Mouse (Mus musculus) myocyte (in vitro differentiated cells): ENCODE results near the gene Astn1. TPM values are rescaled to one million over a fixed set of nuclear protein-coding genes. Genes with fewer than 3 reads are reported as not detected.

ENCODE experiments used
- H3K27me3 ChIP-seq: one replicate; pipeline ENCODE4 v1.6.1; 2011; ENCODE audit not compliant: control insufficient read depth, insufficient read depth, insufficient read length
- H3K36me3 ChIP-seq: one replicate; pipeline ENCODE4 v1.6.1; 2011; ENCODE audit not compliant: control insufficient read depth, insufficient read depth
- H3K4me2 ChIP-seq: one replicate; pipeline ENCODE4 v1.6.1; 2011; ENCODE audit warnings: low read depth, control low read depth
- H3K4me3 ChIP-seq: one replicate; pipeline ENCODE4 v1.5.1; 2011; ENCODE audit warnings: mild to moderate bottlenecking, control low read depth, moderate library complexity
- H3K79me2 ChIP-seq: one replicate; pipeline ENCODE4 v1.6.1; 2011; ENCODE audit not compliant: control insufficient read depth, insufficient read depth
- H3ac ChIP-seq: one replicate; pipeline ENCODE4 v1.6.1; 2011; ENCODE audit not compliant: control insufficient read depth, insufficient read length
- CEBPB ChIP-seq: IDR thresholded peaks from 2 replicates; pipeline ENCODE4 v1.6.1; 2011; ENCODE audit warnings: mild to moderate bottlenecking, moderate library complexity; ENCODE audit not compliant: poor library complexity, insufficient read depth, severe bottlenecking
- E2F4 ChIP-seq: IDR thresholded peaks from one replicate; pipeline ENCODE4 v1.6.1; 2011; ENCODE audit warnings: mild to moderate bottlenecking, control low read depth, moderate library complexity; ENCODE audit not compliant: insufficient read depth
- MAX ChIP-seq: IDR thresholded peaks from one replicate; pipeline ENCODE4 v1.6.1; 2011; ENCODE audit warnings: low read depth, mild to moderate bottlenecking, control low read depth
- MYOD1 ChIP-seq, 3 experiments: IDR thresholded peaks; one replicate each; pipeline ENCODE4 v1.6.1; 2011; ENCODE audit warnings: control low read depth in 2 of 3, low read depth in 2 of 3, mild to moderate bottlenecking in 2 of 3, moderate library complexity in 1 of 3; ENCODE audit not compliant: insufficient read length in 2 of 3, control insufficient read depth in 1 of 3
- MYOG ChIP-seq, 3 experiments: IDR thresholded peaks; one replicate each; pipeline ENCODE4 v1.6.1; 2011; ENCODE audit warnings: control low read depth in 2 of 3, low read depth in 2 of 3, mild to moderate bottlenecking in 2 of 3; ENCODE audit not compliant: insufficient read length in 2 of 3, control insufficient read depth in 1 of 3, insufficient read depth in 1 of 3
- POLR2A ChIP-seq: IDR thresholded peaks from one replicate; pipeline ENCODE4 v1.6.1; 2011; ENCODE audit warnings: low read depth, mild to moderate bottlenecking, control low read depth, moderate library complexity; ENCODE audit not compliant: insufficient read length
- POLR2AphosphoS2 ChIP-seq: IDR thresholded peaks from one replicate; pipeline ENCODE4 v1.6.1; 2011; ENCODE audit warnings: low read depth, control low read depth; ENCODE audit not compliant: insufficient read length
- REST ChIP-seq: IDR thresholded peaks from one replicate; pipeline ENCODE4 v1.6.1; 2011; ENCODE audit warnings: mild to moderate bottlenecking, control low read depth, moderate library complexity; ENCODE audit not compliant: insufficient read depth, insufficient read length
- SRF ChIP-seq: IDR thresholded peaks from one replicate; pipeline ENCODE4 v1.6.1; 2011; ENCODE audit warnings: low read depth; ENCODE audit not compliant: control insufficient read depth, insufficient read length
- TCF12 ChIP-seq: IDR thresholded peaks from one replicate; pipeline ENCODE4 v1.6.1; 2011; ENCODE audit warnings: mild to moderate bottlenecking, control low read depth; ENCODE audit not compliant: poor library complexity, insufficient read depth, severe bottlenecking
- TCF3 ChIP-seq: IDR thresholded peaks from one replicate; pipeline ENCODE4 v1.6.1; 2011; ENCODE audit warnings: low read depth, control low read depth; ENCODE audit not compliant: insufficient read length
- USF1 ChIP-seq: IDR thresholded peaks from one replicate; pipeline ENCODE4 v1.6.1; 2011; ENCODE audit warnings: low read depth, mild to moderate bottlenecking, control low read depth, moderate library complexity
- polyA plus RNA-seq: library from polyadenylated mRNA; unstranded; fragments of >200 nt; fragmentation: generic; extraction: Trizol; gene quantifications from one replicate; pipeline ENCODE4 v1.2.1, GENCODE M21; 2012; ENCODE audit warnings: missing spikeins

Astn1 gene
- polyA plus RNA-seq, 1 experiment, result not detected

GRCm38 (mm10) chr1:158390693-158391092 lies 28.6 kb downstream of the Astn1 start:
- Histone ChIP-seq H3K4me2 (no peak overlapping the region), H3K36me3 (no peaks in the 10 kb centered on the region), H3K79me2 (no peaks in the 10 kb centered on the region), H3K4me3 (no peak overlapping the region), H3ac (no peak overlapping the region), H3K27me3 (no peaks in the 10 kb centered on the region)
- no peak for TF ChIP-seq MAX
- no peak for TF ChIP-seq TCF12
- TF ChIP-seq SRF, result no peak
- TF ChIP-seq E2F4, result no peak
- no peak for TF ChIP-seq POLR2A
- TF ChIP-seq TCF3, result no peak
- no peak for TF ChIP-seq MYOG (IDR thresholded peaks at IDR 0.05; ENCODE audit: control insufficient read depth in 1 of 3, insufficient read depth in 1 of 3, insufficient read length in 2 of 3, low read depth in 2 of 3)
- TF ChIP-seq REST, result no peak
- TF ChIP-seq CEBPB, result no peak
- TF ChIP-seq USF1, result no peak
- no peak for TF ChIP-seq POLR2AphosphoS2
- TF ChIP-seq MYOD1 (IDR thresholded peaks at IDR 0.05; ENCODE audit: control insufficient read depth in 1 of 3, insufficient read length in 2 of 3, low read depth in 2 of 3), result no peak

DNA sequence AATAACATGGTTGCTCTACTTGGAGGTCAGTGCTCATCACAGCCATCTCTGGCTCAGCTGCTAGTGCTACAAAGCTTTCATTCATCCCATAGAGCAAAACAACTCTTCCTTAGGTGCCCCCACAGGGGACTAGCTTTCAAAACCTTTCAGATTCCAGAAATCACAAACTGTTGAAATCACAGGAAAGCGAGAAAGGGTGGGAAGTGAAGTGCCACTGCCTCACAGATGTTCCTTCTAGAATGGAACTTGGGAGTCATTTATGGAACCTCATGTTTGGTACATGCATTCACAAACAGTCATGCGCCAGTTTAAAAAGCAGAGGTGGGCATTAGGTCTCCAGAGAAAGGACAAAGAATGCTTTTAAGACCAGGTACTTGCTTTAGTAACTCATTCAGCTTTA lies 35.0 kb downstream of the Astn1 start:
- Histone ChIP-seq H3ac (no peak overlapping the region), H3K79me2 (no peaks in the 10 kb centered on the region), H3K27me3 (no peaks in the 10 kb centered on the region), H3K4me2 (no peak overlapping the region), H3K4me3 (no peak overlapping the region), H3K36me3 (no peaks in the 10 kb centered on the region)
- TF ChIP-seq MYOD1 (IDR thresholded peaks at IDR 0.05; ENCODE audit: control insufficient read depth in 1 of 3, insufficient read length in 2 of 3, low read depth in 2 of 3) (no peak), MAX (no peak), SRF (no peak), MYOG (IDR thresholded peaks at IDR 0.05; ENCODE audit: control insufficient read depth in 1 of 3, insufficient read depth in 1 of 3, insufficient read length in 2 of 3, low read depth in 2 of 3) (no peak), CEBPB (no peak), POLR2AphosphoS2 (no peak), TCF12 (no peak)

GRCm38 (mm10) chr1:158400898-158401297 lies 38.8 kb downstream of the Astn1 start:
- TF ChIP-seq E2F4 (no peak), TCF3 (no peak), MYOD1 (IDR thresholded peaks at IDR 0.05; ENCODE audit: control insufficient read depth in 1 of 3, insufficient read length in 2 of 3, low read depth in 2 of 3) (no peak), POLR2AphosphoS2 (no peak), SRF (no peak), POLR2A (no peak), MAX (no peak)
- no peak overlapping the region for H3ac ChIP-seq
- H3K4me2 ChIP-seq, result no peak overlapping the region
- no peak overlapping the region for H3K4me3 ChIP-seq
- no peaks in the 10 kb centered on the region for H3K27me3 ChIP-seq
- no peaks in the 10 kb centered on the region for H3K79me2 ChIP-seq
- no peaks in the 10 kb centered on the region for H3K36me3 ChIP-seq

- Histone ChIP-seq H3K4me2 (no peak overlapping the region), H3K4me3 (no peak overlapping the region), H3K79me2 (no peaks in the 10 kb centered on the region), H3K36me3 (no peaks in the 10 kb centered on the region), H3K27me3 (no peaks in the 10 kb centered on the region), H3ac (no peak overlapping the region)
- TF ChIP-seq REST (no peak), E2F4 (no peak), CEBPB (no peak), TCF3 (no peak), SRF (no peak), USF1 (no peak)
Measured at GRCm38 (mm10) chr1:158405899-158406769, 44.1 kb downstream of the Astn1 start.

DNA sequence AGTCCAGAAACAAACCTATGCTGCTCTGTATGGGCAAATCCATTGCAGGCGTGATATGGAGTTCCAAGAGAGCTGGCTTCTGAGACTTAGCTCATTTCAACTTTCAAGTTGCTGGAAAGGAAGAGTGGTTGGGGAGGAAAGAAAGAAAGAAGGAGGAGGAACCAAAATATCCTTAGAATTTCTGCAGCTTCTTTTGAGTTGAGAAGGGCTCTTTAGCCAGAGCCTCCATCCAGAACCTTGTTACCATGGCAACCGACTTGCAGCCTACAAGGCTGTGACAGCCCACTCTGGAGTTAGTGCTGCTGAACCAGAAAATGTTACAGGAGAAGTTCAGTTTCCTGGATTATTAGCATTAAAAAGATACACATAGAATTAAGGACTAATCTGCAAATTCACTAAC lies 46.1 kb downstream of the Astn1 start:
- Histone ChIP-seq H3K4me3 (no peak overlapping the region), H3K4me2 (no peak overlapping the region), H3ac (no peak overlapping the region), H3K27me3 (no peaks in the 10 kb centered on the region), H3K36me3 (no peaks in the 10 kb centered on the region), H3K79me2 (no peaks in the 10 kb centered on the region)
- TF ChIP-seq CEBPB, result no peak
- TF ChIP-seq REST, result no peak
- no peak for TF ChIP-seq TCF12
